Mouse (Mus musculus) ES-Bruce4 (cell line): Measurements from ENCODE around the gene Abca7.

ENCODE experiments used
- CTCF ChIP-seq: IDR thresholded peaks from one replicate; pipeline ENCODE4 v1.8.1; 2011; ENCODE audit warnings: low read depth, low read length
- EP300 ChIP-seq: IDR thresholded peaks from 2 replicates; pipeline ENCODE4 v1.6.1; 2011; ENCODE audit warnings: low read depth, low read length; ENCODE audit not compliant: insufficient read depth
- POLR2A ChIP-seq: IDR thresholded peaks from one replicate; pipeline ENCODE4 v1.8.1; 2011; ENCODE audit warnings: low read length; ENCODE audit not compliant: insufficient read depth

DNA sequence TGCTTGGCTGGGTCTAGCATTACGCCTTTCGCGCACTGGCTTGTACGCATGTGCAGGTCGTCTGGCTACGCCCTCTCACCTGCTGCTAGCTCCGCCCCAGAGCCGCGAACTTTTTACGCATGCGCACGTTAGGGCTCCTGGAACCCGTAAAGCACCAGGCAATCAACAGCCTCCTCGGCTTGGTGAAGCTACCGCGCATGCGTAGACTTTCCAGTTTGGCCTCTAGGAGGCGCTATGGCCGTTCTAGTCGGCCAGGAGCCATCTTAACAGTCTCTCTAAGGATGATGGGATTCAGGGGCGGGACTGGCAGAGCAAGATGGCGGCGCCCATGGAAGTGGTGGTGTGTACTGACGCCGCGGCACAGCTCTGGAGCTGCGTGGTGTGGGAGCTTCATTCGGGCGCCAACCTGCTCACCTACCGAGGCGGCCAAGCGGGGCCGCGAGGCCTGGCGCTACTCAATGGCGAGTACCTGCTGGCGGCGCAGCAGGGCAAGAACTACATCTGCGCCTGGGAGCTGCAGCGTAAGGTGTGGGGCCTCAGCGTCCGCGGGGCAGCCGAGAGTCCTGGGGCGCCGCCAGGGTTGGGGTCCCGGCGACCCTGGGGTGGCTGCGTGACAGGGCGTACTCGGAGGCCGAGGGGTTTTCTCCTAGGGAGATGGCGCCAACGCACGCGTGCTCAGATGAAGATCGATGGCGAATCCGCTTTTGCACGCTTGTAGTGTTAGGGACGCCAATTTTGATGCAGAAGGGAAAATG lies 36.3 kb upstream of the Abca7 start, which contains the start of gene Wdr18:
- TF ChIP-seq CTCF (peak; percentile 96), POLR2A (peak; percentile 31), EP300 (no peak)
